Comparison of ENCODE assay signal across 15 mouse cellular contexts in the genomic region with DNA sequence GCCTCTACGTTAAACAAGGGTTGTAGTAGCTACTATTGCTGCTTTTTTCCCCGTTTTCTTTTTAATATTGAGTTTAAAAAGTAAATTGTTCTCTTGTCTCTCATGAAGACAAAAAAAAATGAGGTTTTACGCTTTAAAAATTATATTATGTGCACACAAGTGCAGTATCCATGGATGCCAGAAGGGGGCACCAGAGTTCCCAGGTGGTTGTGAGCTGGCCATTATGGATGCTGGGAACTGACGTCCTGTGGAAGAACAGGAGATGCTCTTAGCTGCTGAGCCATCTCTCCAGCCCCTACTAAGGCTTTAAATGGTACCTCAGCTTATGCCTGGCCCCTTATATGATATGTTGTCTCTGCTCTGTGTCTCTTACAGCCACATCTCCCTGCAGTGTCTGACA.
DNase-seq lines count a peak whose midpoint lies in the region; ATAC-seq and TF ChIP-seq lines count a peak whose summit lies in the region.
"Had no signal": no experiment of that assay in that cellular context is flagged by ENCODE, and none has a peak within 500 bp of the region (broad histone marks: within the 10 kb centered on the region; RNA-seq: fewer than 3 reads in every experiment).

No protein-coding gene starts in this region.

- H3K36me3 ChIP-seq in forebrain, postnatal 0 days (ENCODE audit: insufficient read depth): no peaks in the 10 kb centered on the region
- no peaks in the 10 kb centered on the region for H3K36me3 ChIP-seq in forebrain, embryonic 14.5 days (ENCODE audit: control insufficient read depth, insufficient read depth, low read length)
- H3K36me3 ChIP-seq in liver, postnatal 0 days (replicated peaks; ENCODE audit: insufficient read depth, low read length): no peaks in the 10 kb centered on the region
- peaks cover 95% of the 10 kb centered on the region for H3K36me3 ChIP-seq in E14TG2a.4 (ENCODE audit: insufficient read depth, low read length)
- H3K36me3 ChIP-seq: midbrain, embryonic 13.5 days had no signal

- no peak for TF ChIP-seq POLR2A in cortical plate, adult 2 months (IDR thresholded peaks at IDR 0.05; ENCODE audit: extremely low read depth, insufficient read depth, low read length)

- ATAC-seq in forebrain, postnatal 0 days: no peak
- no peak for ATAC-seq in forebrain, embryonic 14.5 days
- no peak for ATAC-seq in liver, postnatal 0 days
- ATAC-seq: midbrain, embryonic 13.5 days had no signal

- no peak overlapping the region for H3K4me2 ChIP-seq in forebrain, postnatal 0 days (ENCODE audit: low read depth)
- H3K4me2 ChIP-seq in forebrain, embryonic 14.5 days (ENCODE audit: low read length): no peak overlapping the region
- H3K4me2 ChIP-seq in liver, postnatal 0 days (ENCODE audit: low read depth, low read length): no peak overlapping the region
- H3K4me2 ChIP-seq: midbrain, embryonic 13.5 days had no signal

- no peaks in the 10 kb centered on the region for H3K27me3 ChIP-seq in forebrain, postnatal 0 days (ENCODE audit: insufficient read depth, low read length)
- no peaks in the 10 kb centered on the region for H3K27me3 ChIP-seq in forebrain, embryonic 14.5 days (replicated peaks; ENCODE audit: control insufficient read depth, insufficient read depth, low read length)
- H3K27me3 ChIP-seq in liver, postnatal 0 days (ENCODE audit: insufficient read depth, low read length): no peaks in the 10 kb centered on the region
- no peaks in the 10 kb centered on the region for H3K27me3 ChIP-seq in E14TG2a.4 (ENCODE audit: insufficient read depth, low read length)
- H3K27me3 ChIP-seq: midbrain, embryonic 13.5 days had no signal

- H3K4me3 ChIP-seq in forebrain, postnatal 0 days (ENCODE audit: low read depth, low read length): no peak overlapping the region
- no peak overlapping the region for H3K4me3 ChIP-seq in forebrain, embryonic 14.5 days (ENCODE audit: low read depth, low read length)
- H3K4me3 ChIP-seq in liver, postnatal 0 days (ENCODE audit: low read depth, low read length): no peak overlapping the region
- no peak overlapping the region for H3K4me3 ChIP-seq in E14TG2a.4 (replicated peaks; ENCODE audit: low read length)
- H3K4me3 ChIP-seq in cortical plate, adult 2 months (ENCODE audit: insufficient read depth, low read length): no peak overlapping the region
- H3K4me3 ChIP-seq: midbrain, embryonic 13.5 days had no signal

- H3K27ac ChIP-seq in forebrain, postnatal 0 days (ENCODE audit: low read depth, low read length): no peak overlapping the region
- no peak overlapping the region for H3K27ac ChIP-seq in forebrain, embryonic 14.5 days (ENCODE audit: low read depth, low read length)
- no peak overlapping the region for H3K27ac ChIP-seq in liver, postnatal 0 days (ENCODE audit: low read depth)
- H3K27ac ChIP-seq in cortical plate, adult 2 months (ENCODE audit: insufficient read depth, low read length): no peak overlapping the region
- H3K27ac ChIP-seq: midbrain, embryonic 13.5 days had no signal

- H3K9ac ChIP-seq in forebrain, postnatal 0 days: no peak overlapping the region
- H3K9ac ChIP-seq in forebrain, embryonic 14.5 days (ENCODE audit: low read length): no peak overlapping the region
- no peak overlapping the region for H3K9ac ChIP-seq in liver, postnatal 0 days (replicated peaks)
- H3K9ac ChIP-seq: midbrain, embryonic 13.5 days had no signal

- no peaks in the 10 kb centered on the region for H3K9me3 ChIP-seq in forebrain, postnatal 0 days (ENCODE audit: low read length)
- H3K9me3 ChIP-seq in forebrain, embryonic 14.5 days (replicated peaks; ENCODE audit: control insufficient read depth, low read length): no peaks in the 10 kb centered on the region
- H3K9me3 ChIP-seq in liver, postnatal 0 days (ENCODE audit: low read length): no peaks in the 10 kb centered on the region
- H3K9me3 ChIP-seq in E14TG2a.4 (ENCODE audit: low read length): no peaks in the 10 kb centered on the region
- H3K9me3 ChIP-seq: midbrain, embryonic 13.5 days had no signal

- WGBS in forebrain, postnatal 0 days: 63% methylated on average over 4 of the region's 4 CpGs
- WGBS in forebrain, embryonic 14.5 days: 58% methylated on average over 4 of the region's 4 CpGs
- 57% methylated on average over 4 of the region's 4 CpGs for WGBS in liver, postnatal 0 days (ENCODE audit: insufficient replicate concordance)

- no peak for DNase-seq in forebrain, postnatal 0 days
- DNase-seq in forebrain, embryonic 14.5 days (ENCODE audit: low spot score): no peak
- peak; percentile 20 for DNase-seq in liver, postnatal 0 days
- no peak for DNase-seq in liver
- no peak for DNase-seq in right cerebral cortex, postnatal 4 days
- DNase-seq in cerebellum, adult 9-10 months: no peak
- DNase-seq: cerebellum, postnatal 25 days; heart, postnatal 36 days; kidney, adult 18-20 months; left cerebral cortex, postnatal 4 days; lung, postnatal 10 days; right cerebral cortex, postnatal 14 days had no signal

- H3K4me1 ChIP-seq in forebrain, postnatal 0 days (ENCODE audit: insufficient read depth): no peaks in the 10 kb centered on the region
- H3K4me1 ChIP-seq in forebrain, embryonic 14.5 days (ENCODE audit: control insufficient read depth, insufficient read depth, low read length): no peaks in the 10 kb centered on the region
- no peaks in the 10 kb centered on the region for H3K4me1 ChIP-seq in liver, postnatal 0 days (ENCODE audit: insufficient read depth)
- H3K4me1 ChIP-seq in E14TG2a.4 (replicated peaks; ENCODE audit: low read depth, low read length): peaks cover 16% of the 10 kb centered on the region
- no peaks in the 10 kb centered on the region for H3K4me1 ChIP-seq in cortical plate, adult 2 months (ENCODE audit: control insufficient read depth, insufficient read depth, low read length)
- H3K4me1 ChIP-seq: midbrain, embryonic 13.5 days had no signal

- peak; percentile 36 for TF ChIP-seq CTCF in forebrain, postnatal 0 days (IDR thresholded peaks at IDR 0.05; ENCODE audit: low read depth)
- TF ChIP-seq CTCF in liver, postnatal 0 days (IDR thresholded peaks at IDR 0.05; ENCODE audit: low read depth): peak; percentile 51
- peak; percentile 100 for TF ChIP-seq CTCF in E14TG2a.4 (conservative IDR thresholded peaks at IDR 0.05; ENCODE audit: low read length)
- TF ChIP-seq CTCF in cortical plate, adult 2 months (IDR thresholded peaks at IDR 0.05; ENCODE audit: extremely low read depth, insufficient read depth, low read length): 0 out of 2 replicates have a peak, but pooled peaks have one; percentile 1

- no peak for TF ChIP-seq EP300 in liver, postnatal 0 days (IDR thresholded peaks at IDR 0.05; ENCODE audit: low read depth)

Comparison
In these comparisons a context has a peak if more than half of its experiments do, and no peak if none do; other contexts are left out.
1. CTCF ChIP-seq: peak in every context shown above with its lines; median percentile 100 in E14TG2a.4; 51 in liver, postnatal 0 days; 36 in forebrain, postnatal 0 days; 1 in cortical plate, adult 2 months.